ENCODE assay signal across 7 mouse cellular contexts in genomic region chr4:106281492-106282122, GRCm38 (mm10). TPM values are rescaled to one million over a fixed set of nuclear protein-coding genes. Genes with fewer than 3 reads are reported as not detected.
DNase-seq lines count a peak whose midpoint lies in the region; ATAC-seq and TF ChIP-seq lines count a peak whose summit lies in the region.

No protein-coding gene starts in this region.

- no peak overlapping the region for H3K9ac ChIP-seq in intestine, postnatal 0 days (ENCODE audit: low read depth, low read length)
- no peak overlapping the region for H3K9ac ChIP-seq in stomach, embryonic 16.5 days (ENCODE audit: low read length)

- peak; percentile 58 for ATAC-seq in intestine, postnatal 0 days
- ATAC-seq in stomach, embryonic 16.5 days (ENCODE audit: insufficient read depth, low FRiP score), result peak; percentile 83

- no peaks in the 10 kb centered on the region for H3K4me1 ChIP-seq in intestine, postnatal 0 days (replicated peaks; ENCODE audit: control insufficient read depth, insufficient read depth, low read length)
- H3K4me1 ChIP-seq in stomach, embryonic 16.5 days (ENCODE audit: control insufficient read depth, insufficient read depth, low read length), result 0 out of 2 replicates have a peak, but pooled peaks cover 3% of the 10 kb centered on the region

- H3K9me3 ChIP-seq in intestine, postnatal 0 days (ENCODE audit: control insufficient read depth), result no peaks in the 10 kb centered on the region
- H3K9me3 ChIP-seq in stomach, embryonic 16.5 days (replicated peaks; ENCODE audit: control insufficient read depth, low read length), result no peaks in the 10 kb centered on the region

- peak; percentile 49 for DNase-seq in testis, postnatal 10 days (ENCODE audit: low spot score)
- no peak for DNase-seq in testis, postnatal 14 days (ENCODE audit: low spot score)
- DNase-seq in cerebellum, postnatal 36 days, result peak; percentile 87 to 90
- peak; percentile 70 for DNase-seq in liver
- no peak for DNase-seq in neural tube, embryonic 10.5 days (ENCODE audit: extremely low spot score, low spot score)

- H3K36me3 ChIP-seq in intestine, postnatal 0 days (ENCODE audit: control insufficient read depth, insufficient read depth), result no peaks in the 10 kb centered on the region
- H3K36me3 ChIP-seq in stomach, embryonic 16.5 days (ENCODE audit: control insufficient read depth, insufficient read depth, low read length), result no peaks in the 10 kb centered on the region

- H3K27ac ChIP-seq in intestine, postnatal 0 days (ENCODE audit: low read depth, low read length), result no peak overlapping the region
- no peak overlapping the region for H3K27ac ChIP-seq in stomach, embryonic 16.5 days (ENCODE audit: low read length)

- TF ChIP-seq CTCF in intestine, postnatal 0 days (IDR thresholded peaks at IDR 0.05; ENCODE audit: low read depth), result no peak

- peak overlapping the region; percentile 51 for H3K4me2 ChIP-seq in intestine, postnatal 0 days (replicated peaks; ENCODE audit: low read depth)
- H3K4me2 ChIP-seq in stomach, embryonic 16.5 days (ENCODE audit: low read depth, low read length), result 0 out of 2 replicates have a peak overlapping the region, but pooled peaks have one; percentile 4

- no peaks in the 10 kb centered on the region for H3K27me3 ChIP-seq in intestine, postnatal 0 days (replicated peaks; ENCODE audit: control insufficient read depth, insufficient read depth, low read length)
- H3K27me3 ChIP-seq in stomach, embryonic 16.5 days (ENCODE audit: control insufficient read depth, insufficient read depth, low read length), result no peaks in the 10 kb centered on the region

- H3K4me3 ChIP-seq in intestine, postnatal 0 days (ENCODE audit: low read depth, low read length), result peak overlapping the region; percentile 9
- no peak overlapping the region for H3K4me3 ChIP-seq in stomach, embryonic 16.5 days (replicated peaks; ENCODE audit: low read length)

- WGBS in intestine, postnatal 0 days, result 33% methylated on average over 8 of the region's 8 CpGs
- 44% methylated on average over 8 of the region's 8 CpGs for WGBS in stomach, embryonic 16.5 days

RNA-seq across cellular contexts. Expression of gene Usp24, which starts 34.4 kb away (rescaled TPM):
- 5.3 and 6.2 TPM in 2 replicates for polyA plus RNA-seq in intestine, postnatal 0 days (2015; fragmentation: Nextera tagmentation; extraction: Ambion mirVana)
- polyA plus RNA-seq in stomach, embryonic 16.5 days (2015; fragmentation: Nextera tagmentation; extraction: Ambion mirVana), result 4.8 and 5.4 TPM in 2 replicates

Comparison
In these comparisons a context has a peak if more than half of its experiments do, and no peak if none do; other contexts are left out.
1. DNase-seq: peak in testis, postnatal 10 days (single experiment), cerebellum, postnatal 36 days (2 of 2) and liver (single experiment); none in testis, postnatal 14 days (single experiment) and neural tube, embryonic 10.5 days (single experiment).